10 mouse cellular contexts compared by ENCODE assay signal in genomic region chr16:73863748-73864147, GRCm38 (mm10).
DNase-seq lines count a peak whose midpoint lies in the region; ATAC-seq lines count a peak whose summit lies in the region.
"Had no signal": no experiment of that assay in that cellular context is flagged by ENCODE, and none has a peak within 500 bp of the region (broad histone marks: within the 10 kb centered on the region; RNA-seq: fewer than 3 reads in every experiment).

No protein-coding gene starts in this region.

- H3K4me3 ChIP-seq in forebrain, embryonic 15.5 days: no peak overlapping the region
- H3K4me3 ChIP-seq in intestine, embryonic 15.5 days (replicated peaks): no peak overlapping the region
- H3K4me3 ChIP-seq: embryonic facial prominence, embryonic 13.5 days had no signal

- no peaks in the 10 kb centered on the region for H3K27me3 ChIP-seq in forebrain, embryonic 15.5 days
- no peaks in the 10 kb centered on the region for H3K27me3 ChIP-seq in intestine, embryonic 15.5 days (replicated peaks)
- H3K27me3 ChIP-seq: embryonic facial prominence, embryonic 13.5 days had no signal

- H3K9ac ChIP-seq in forebrain, embryonic 15.5 days (replicated peaks): no peak overlapping the region
- no peak overlapping the region for H3K9ac ChIP-seq in intestine, embryonic 15.5 days
- H3K9ac ChIP-seq: embryonic facial prominence, embryonic 13.5 days had no signal

- DNase-seq in cerebellum, adult 11-12 months: no peak
- peak; percentile 13 to 24 for DNase-seq in kidney, postnatal 4 days
- no peak for DNase-seq in kidney, adult 18-20 months
- no peak for DNase-seq in urinary bladder, postnatal 36 days (ENCODE audit: low spot score in 2 of 2)
- DNase-seq: thymus, adult 2 months had no signal

- peak; percentile 63; the same call in 1 of the 2 replicates for ATAC-seq in cerebellum, adult (ENCODE audit: insufficient number of reproducible peaks, low FRiP score, low TSS enrichment)
- peak; percentile 73 for ATAC-seq in forebrain, embryonic 15.5 days (replicated peaks)
- peak; percentile 44; the same call in 1 of the 2 replicates for ATAC-seq in megakaryocyte progenitor cell, adult 5-6 weeks (replicated peaks; ENCODE audit: poor library complexity)
- ATAC-seq in intestine, embryonic 15.5 days: no peak

- H3K4me1 ChIP-seq in forebrain, embryonic 15.5 days: peaks cover 24% of the 10 kb centered on the region
- no peaks in the 10 kb centered on the region for H3K4me1 ChIP-seq in intestine, embryonic 15.5 days (replicated peaks)
- H3K4me1 ChIP-seq: embryonic facial prominence, embryonic 13.5 days had no signal

- H3K4me2 ChIP-seq in forebrain, embryonic 15.5 days (replicated peaks): 0 out of 2 replicates have a peak overlapping the region, but pooled peaks have one; percentile 1
- no peak overlapping the region for H3K4me2 ChIP-seq in intestine, embryonic 15.5 days (replicated peaks)
- H3K4me2 ChIP-seq: embryonic facial prominence, embryonic 13.5 days had no signal

- peak overlapping the region; percentile 68 for H3K27ac ChIP-seq in forebrain, embryonic 15.5 days (replicated peaks)
- no peak overlapping the region for H3K27ac ChIP-seq in intestine, embryonic 15.5 days
- H3K27ac ChIP-seq: embryonic facial prominence, embryonic 13.5 days had no signal

- 0% methylated on average over 3 of the region's 3 CpGs for WGBS in forebrain, embryonic 15.5 days
- 21% methylated on average over 3 of the region's 3 CpGs for WGBS in intestine, embryonic 15.5 days

- no peaks in the 10 kb centered on the region for H3K36me3 ChIP-seq in forebrain, embryonic 15.5 days
- H3K36me3 ChIP-seq in intestine, embryonic 15.5 days: no peaks in the 10 kb centered on the region
- H3K36me3 ChIP-seq: embryonic facial prominence, embryonic 13.5 days had no signal

- H3K9me3 ChIP-seq in forebrain, embryonic 15.5 days: no peaks in the 10 kb centered on the region
- no peaks in the 10 kb centered on the region for H3K9me3 ChIP-seq in intestine, embryonic 15.5 days
- H3K9me3 ChIP-seq: embryonic facial prominence, embryonic 13.5 days had no signal

Comparison
In these comparisons a context has a peak if more than half of its experiments do, and no peak if none do; other contexts are left out.
1. DNase-seq: peak in kidney, postnatal 4 days (2 of 2); none in cerebellum, adult 11-12 months (single experiment), kidney, adult 18-20 months (single experiment) and urinary bladder, postnatal 36 days (0 of 2).